Mouse (Mus musculus) myocyte (in vitro differentiated cells): ENCODE measurements around the gene Gm11084. TPM values are rescaled to one million over a fixed set of nuclear protein-coding genes. Genes with fewer than 3 reads are reported as not detected.

Experiments
- H3K27me3 ChIP-seq: one replicate; pipeline ENCODE4 v1.6.1; 2011; ENCODE audit not compliant: control insufficient read depth, insufficient read depth, insufficient read length
- H3K36me3 ChIP-seq: one replicate; pipeline ENCODE4 v1.6.1; 2011; ENCODE audit not compliant: control insufficient read depth, insufficient read depth
- H3K4me2 ChIP-seq: one replicate; pipeline ENCODE4 v1.6.1; 2011; ENCODE audit warnings: low read depth, control low read depth
- H3K4me3 ChIP-seq: one replicate; pipeline ENCODE4 v1.5.1; 2011; ENCODE audit warnings: mild to moderate bottlenecking, control low read depth, moderate library complexity
- H3K79me2 ChIP-seq: one replicate; pipeline ENCODE4 v1.6.1; 2011; ENCODE audit not compliant: control insufficient read depth, insufficient read depth
- H3ac ChIP-seq: one replicate; pipeline ENCODE4 v1.6.1; 2011; ENCODE audit not compliant: control insufficient read depth, insufficient read length
- CEBPB ChIP-seq: IDR thresholded peaks from 2 replicates; pipeline ENCODE4 v1.6.1; 2011; ENCODE audit warnings: mild to moderate bottlenecking, moderate library complexity; ENCODE audit not compliant: poor library complexity, insufficient read depth, severe bottlenecking
- E2F4 ChIP-seq: IDR thresholded peaks from one replicate; pipeline ENCODE4 v1.6.1; 2011; ENCODE audit warnings: mild to moderate bottlenecking, control low read depth, moderate library complexity; ENCODE audit not compliant: insufficient read depth
- MAX ChIP-seq: IDR thresholded peaks from one replicate; pipeline ENCODE4 v1.6.1; 2011; ENCODE audit warnings: low read depth, mild to moderate bottlenecking, control low read depth
- MYOD1 ChIP-seq, 3 experiments: IDR thresholded peaks; one replicate each; pipeline ENCODE4 v1.6.1; 2011; ENCODE audit warnings: control low read depth in 2 of 3, low read depth in 2 of 3, mild to moderate bottlenecking in 2 of 3, moderate library complexity in 1 of 3; ENCODE audit not compliant: insufficient read length in 2 of 3, control insufficient read depth in 1 of 3
- MYOG ChIP-seq, 3 experiments: IDR thresholded peaks; one replicate each; pipeline ENCODE4 v1.6.1; 2011; ENCODE audit warnings: control low read depth in 2 of 3, low read depth in 2 of 3, mild to moderate bottlenecking in 2 of 3; ENCODE audit not compliant: insufficient read length in 2 of 3, control insufficient read depth in 1 of 3, insufficient read depth in 1 of 3
- POLR2A ChIP-seq: IDR thresholded peaks from one replicate; pipeline ENCODE4 v1.6.1; 2011; ENCODE audit warnings: low read depth, mild to moderate bottlenecking, control low read depth, moderate library complexity; ENCODE audit not compliant: insufficient read length
- POLR2AphosphoS2 ChIP-seq: IDR thresholded peaks from one replicate; pipeline ENCODE4 v1.6.1; 2011; ENCODE audit warnings: low read depth, control low read depth; ENCODE audit not compliant: insufficient read length
- REST ChIP-seq: IDR thresholded peaks from one replicate; pipeline ENCODE4 v1.6.1; 2011; ENCODE audit warnings: mild to moderate bottlenecking, control low read depth, moderate library complexity; ENCODE audit not compliant: insufficient read depth, insufficient read length
- SRF ChIP-seq: IDR thresholded peaks from one replicate; pipeline ENCODE4 v1.6.1; 2011; ENCODE audit warnings: low read depth; ENCODE audit not compliant: control insufficient read depth, insufficient read length
- TCF12 ChIP-seq: IDR thresholded peaks from one replicate; pipeline ENCODE4 v1.6.1; 2011; ENCODE audit warnings: mild to moderate bottlenecking, control low read depth; ENCODE audit not compliant: poor library complexity, insufficient read depth, severe bottlenecking
- TCF3 ChIP-seq: IDR thresholded peaks from one replicate; pipeline ENCODE4 v1.6.1; 2011; ENCODE audit warnings: low read depth, control low read depth; ENCODE audit not compliant: insufficient read length
- USF1 ChIP-seq: IDR thresholded peaks from one replicate; pipeline ENCODE4 v1.6.1; 2011; ENCODE audit warnings: low read depth, mild to moderate bottlenecking, control low read depth, moderate library complexity
- polyA plus RNA-seq: library from polyadenylated mRNA; unstranded; fragments of >200 nt; fragmentation: generic; extraction: Trizol; gene quantifications from one replicate; pipeline ENCODE4 v1.2.1, GENCODE M21; 2012; ENCODE audit warnings: missing spikeins

The Gm11084 gene
- polyA plus RNA-seq, 1 experiment, result not detected

DNA sequence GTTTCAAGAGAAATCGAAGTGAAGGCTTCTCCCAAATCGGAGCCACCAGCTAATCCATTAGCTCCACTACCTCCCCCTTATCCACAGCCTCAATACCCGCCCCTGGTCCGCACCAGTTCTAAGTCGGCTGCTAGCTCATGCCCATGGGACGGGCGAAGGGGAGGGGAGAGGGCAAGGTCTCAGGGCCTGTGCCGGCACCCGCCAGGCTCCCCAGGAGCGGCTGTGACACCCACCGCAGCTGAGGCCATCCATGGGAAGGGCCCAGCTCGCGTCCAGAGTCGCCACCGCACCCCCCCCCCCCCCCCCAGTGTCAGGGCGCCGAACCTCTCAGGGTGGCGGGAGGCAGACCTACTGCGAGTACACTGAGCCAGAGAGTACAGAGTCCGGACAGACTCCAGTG, 26.1 kb upstream of the Gm11084 start:
- no peaks in the 10 kb centered on the region for H3K36me3 ChIP-seq

DNA sequence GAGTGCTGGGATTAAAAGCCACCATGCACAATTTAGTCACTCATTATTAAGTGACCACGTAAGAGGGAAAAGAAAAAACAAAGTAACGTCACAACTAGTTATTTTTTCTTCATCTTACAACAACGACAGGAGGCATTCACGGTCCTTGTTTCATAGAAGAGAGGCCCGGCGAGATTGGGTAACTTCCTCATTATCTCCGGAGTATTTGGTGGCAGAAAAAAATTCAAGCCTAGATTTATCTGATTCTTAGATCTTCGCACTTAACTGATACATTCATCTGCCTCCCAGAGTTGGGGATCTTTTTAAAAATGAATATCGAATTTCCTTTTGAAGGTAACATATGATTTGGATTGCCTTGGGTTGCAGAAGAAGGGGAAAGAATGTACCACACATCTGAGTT, 21.0 kb upstream of the Gm11084 start:
- Histone ChIP-seq H3K27me3 (no peaks in the 10 kb centered on the region), H3K36me3 (no peaks in the 10 kb centered on the region), H3K4me2 (no peak overlapping the region), H3K4me3 (no peak overlapping the region), H3ac (no peak overlapping the region), H3K79me2 (no peaks in the 10 kb centered on the region)
- TF ChIP-seq E2F4, result no peak
- TF ChIP-seq CEBPB, result no peak
- no peak for TF ChIP-seq POLR2A
- no peak for TF ChIP-seq USF1
- no peak for TF ChIP-seq MYOG (IDR thresholded peaks at IDR 0.05; ENCODE audit: control insufficient read depth in 1 of 3, insufficient read depth in 1 of 3, insufficient read length in 2 of 3, low read depth in 2 of 3)
- no peak for TF ChIP-seq MYOD1 (IDR thresholded peaks at IDR 0.05; ENCODE audit: control insufficient read depth in 1 of 3, insufficient read length in 2 of 3, low read depth in 2 of 3)
- no peak for TF ChIP-seq TCF3
- no peak for TF ChIP-seq POLR2AphosphoS2
- no peak for TF ChIP-seq MAX
- TF ChIP-seq REST, result no peak
- no peak for TF ChIP-seq SRF
- TF ChIP-seq TCF12, result no peak

More for the DNA sequence above, 26.1 kb upstream of the Gm11084 start:
- no peak for TF ChIP-seq TCF3
- TF ChIP-seq E2F4, result no peak
- no peak for TF ChIP-seq MYOG (IDR thresholded peaks at IDR 0.05; ENCODE audit: control insufficient read depth in 1 of 3, insufficient read depth in 1 of 3, insufficient read length in 2 of 3, low read depth in 2 of 3)
- no peak for TF ChIP-seq MYOD1 (IDR thresholded peaks at IDR 0.05; ENCODE audit: control insufficient read depth in 1 of 3, insufficient read length in 2 of 3, low read depth in 2 of 3)
- TF ChIP-seq USF1, result no peak
- no peak for TF ChIP-seq POLR2AphosphoS2
- no peak for TF ChIP-seq MAX
- no peak for TF ChIP-seq TCF12
- H3K79me2 ChIP-seq, result no peaks in the 10 kb centered on the region
- no peak overlapping the region for H3K4me3 ChIP-seq
- H3K27me3 ChIP-seq, result no peaks in the 10 kb centered on the region
- no peak overlapping the region for H3K4me2 ChIP-seq
- no peak overlapping the region for H3ac ChIP-seq

GRCm38 (mm10) chr2:73005611-73006515, 19.3 kb upstream of the Gm11084 start:
- no peak overlapping the region for H3K4me3 ChIP-seq
- no peaks in the 10 kb centered on the region for H3K27me3 ChIP-seq
- peak overlapping the region; percentile 60 for H3K4me2 ChIP-seq
- H3K36me3 ChIP-seq, result no peaks in the 10 kb centered on the region
- TF ChIP-seq USF1 (no peak), MYOD1 (IDR thresholded peaks at IDR 0.05; ENCODE audit: control insufficient read depth in 1 of 3, insufficient read length in 2 of 3, low read depth in 2 of 3) (no peak), TCF3 (no peak), SRF (no peak), POLR2A (no peak), MYOG (IDR thresholded peaks at IDR 0.05; ENCODE audit: control insufficient read depth in 1 of 3, insufficient read depth in 1 of 3, insufficient read length in 2 of 3, low read depth in 2 of 3) (no peak), MAX (no peak), POLR2AphosphoS2 (no peak), REST (no peak), CEBPB (no peak), TCF12 (no peak), E2F4 (no peak)
- H3ac ChIP-seq, result no peak overlapping the region
- no peaks in the 10 kb centered on the region for H3K79me2 ChIP-seq

DNA sequence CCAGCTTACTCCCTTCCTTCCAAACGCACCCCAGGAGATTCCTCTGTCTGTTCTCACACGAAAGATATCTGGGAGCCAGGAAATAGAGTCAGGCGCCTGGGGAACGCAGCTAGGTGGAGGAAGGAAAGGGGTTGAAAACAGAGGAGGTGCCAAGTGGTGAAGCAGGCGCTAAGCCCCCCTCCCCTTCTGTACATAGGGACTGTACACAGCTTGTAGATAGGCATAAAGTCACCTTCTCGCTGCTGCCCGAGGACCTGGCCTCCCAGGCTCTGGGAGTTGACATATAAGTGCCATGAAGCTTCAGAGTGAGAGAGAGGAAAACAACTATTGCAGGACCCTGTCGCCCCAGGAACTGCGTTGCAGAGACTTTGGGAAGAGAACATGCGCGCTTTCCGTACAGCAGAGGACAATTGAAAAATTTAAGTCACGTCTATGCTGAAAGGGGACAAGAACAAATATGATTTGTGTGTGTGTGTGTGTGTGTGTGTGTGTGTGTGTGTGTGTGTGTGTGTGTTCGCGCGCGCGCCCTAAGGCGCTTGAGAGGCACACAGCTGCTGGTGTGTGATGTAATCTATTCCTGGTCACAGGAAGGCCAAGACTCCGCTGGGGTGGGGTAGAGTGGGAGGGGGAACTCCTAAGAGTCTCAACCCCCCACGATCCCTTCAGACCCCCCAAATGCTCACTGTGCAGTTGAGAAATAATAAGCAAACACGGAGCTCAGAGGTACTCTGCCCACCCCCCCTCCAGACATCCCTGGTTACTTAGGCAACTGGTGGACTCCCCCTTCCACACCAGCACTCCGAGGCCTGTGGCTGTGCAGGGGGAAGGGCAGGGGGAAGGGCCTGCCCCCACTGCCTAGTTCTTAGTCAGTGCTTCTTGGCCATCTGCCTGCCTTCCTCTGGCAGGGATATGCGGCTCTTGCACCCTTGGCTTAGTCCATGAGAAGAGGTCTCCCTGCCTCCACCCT, 17.5 kb upstream of the Gm11084 start:
- Histone ChIP-seq H3K79me2 (no peaks in the 10 kb centered on the region), H3K27me3 (no peaks in the 10 kb centered on the region), H3K36me3 (no peaks in the 10 kb centered on the region), H3K4me2 (peak overlapping the region; percentile 81), H3K4me3 (peak overlapping the region; percentile 5), H3ac (no peak overlapping the region)
- TF ChIP-seq POLR2A, result no peak
- TF ChIP-seq MAX, result no peak
- peak; percentile 45; the same call in 1 of the 2 replicates for TF ChIP-seq CEBPB
- TF ChIP-seq USF1, result no peak
- TF ChIP-seq MYOG (IDR thresholded peaks at IDR 0.05; ENCODE audit: control insufficient read depth in 1 of 3, insufficient read depth in 1 of 3, insufficient read length in 2 of 3, low read depth in 2 of 3), result peak in 2 of 3 experiments; percentile 3 to 34
- TF ChIP-seq REST, result no peak
- TF ChIP-seq MYOD1 (IDR thresholded peaks at IDR 0.05; ENCODE audit: control insufficient read depth in 1 of 3, insufficient read length in 2 of 3, low read depth in 2 of 3), result peak; percentile 8 to 65 (median 35)
- no peak for TF ChIP-seq POLR2AphosphoS2
- TF ChIP-seq TCF3, result no peak
- TF ChIP-seq E2F4, result no peak
- TF ChIP-seq TCF12, result peak; percentile 17
- no peak for TF ChIP-seq SRF
